Mouse (Mus musculus): ENCODE data around the gene Pimreg.

DNA sequence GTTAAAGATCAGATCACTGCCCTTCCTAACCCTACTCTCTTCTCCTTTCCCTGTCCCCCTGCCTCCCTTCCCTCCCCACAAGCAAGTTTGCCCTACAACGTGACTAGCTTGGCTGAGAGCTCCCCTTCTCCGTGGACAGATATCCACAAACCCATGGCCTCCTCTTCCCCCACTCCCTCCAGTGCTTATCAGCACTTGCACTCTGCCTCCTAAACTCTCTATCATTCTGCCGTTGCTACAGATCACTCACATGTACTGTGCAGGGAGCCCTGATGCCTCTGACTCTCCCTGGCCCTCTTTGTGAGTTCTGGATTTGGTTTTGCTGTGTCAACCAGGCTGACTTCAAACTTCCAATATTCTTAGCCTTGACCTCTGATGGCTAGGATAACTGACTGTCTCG, 20.8 kb upstream of the Pimreg start:
- no peak for TF ChIP-seq CTCF (IDR thresholded peaks at IDR 0.05; ENCODE audit: insufficient read depth, low read depth, low read length)
- no peak for TF ChIP-seq POLR2A (IDR thresholded peaks at IDR 0.05; ENCODE audit: insufficient read depth, low read depth, low read length)

All from olfactory bulb, adult 2 months (tissue).